Mouse (Mus musculus) MEL (cell line): ENCODE results near the gene Cox7a2. TPM values are rescaled to one million over a fixed set of nuclear protein-coding genes. Genes with fewer than 3 reads are reported as not detected.

Experiments used
- polyA plus RNA-seq, 2 experiments: library from polyadenylated mRNA; stranded (reverse) in 1 of 2; unstranded in 1 of 2; fragments of >175 nt in 1 of 2; fragments of >200 nt in 1 of 2; gene quantifications; 2 replicates each; pipeline versions ENCODE4 v1.2.1 to v1.2.4; 2012; ENCODE audit warnings: low replicate concordance in 2 of 2, low read depth in 1 of 2; ENCODE audit not compliant: insufficient read length in 2 of 2, insufficient read depth in 1 of 2, missing spikeins in 1 of 2
- total RNA-seq: library from RNA; depleted of rRNA; stranded (reverse); fragments of 300-350 nt; gene quantifications from 2 replicates; pipeline ENCODE4 v1.2.3, GENCODE M21; 2012; rRNA removed

Gene Cox7a2
- total and polyA plus RNA-seq, 3 experiments = 381 to 393 TPM; not detected in 1

Other genes with a start within 250 kb of the Cox7a2 start
- 0.07 TPM in 1 of 2 replicates, not detected in the other for gene Col12a1, start 41.0 kb downstream of the Cox7a2 start, total RNA-seq
- under 1 TPM in 1 of 2 experiments, not detected in 1; 0.13 TPM for gene Col12a1, start 41.0 kb downstream of the Cox7a2 start, polyA plus RNA-seq
- 19.3 and 21.9 TPM in 2 replicates for gene Tmem30a, start 33.6 kb upstream of the Cox7a2 start, total RNA-seq
- 10 to 100 TPM in 1 of 2 experiments, not detected in 1; 25.8 TPM for gene Tmem30a, start 33.6 kb upstream of the Cox7a2 start, polyA plus RNA-seq